Mouse (Mus musculus) macrophage (primary cell): ENCODE results near the gene 1700028P14Rik. TPM values are rescaled to one million over a fixed set of nuclear protein-coding genes. Genes with fewer than 3 reads are reported as not detected.

Source experiments
- H3K27ac ChIP-seq: fragments of 350-480 bp; formaldehyde crosslinking; 2 replicates; pipeline ENCODE4 v1.9.0; 2021
- H3K36me3 ChIP-seq: fragments of 350-480 bp; formaldehyde crosslinking; 2 replicates; pipeline ENCODE4 v1.9.0; 2021; ENCODE audit errors: inconsistent target
- H3K4me3 ChIP-seq: fragments of 350-480 bp; formaldehyde crosslinking; 2 replicates; pipeline ENCODE4 v1.9.0; 2021; ENCODE audit errors: inconsistent target
- H3K79me2 ChIP-seq: fragments of 350-480 bp; formaldehyde crosslinking; 2 replicates; pipeline ENCODE4 v1.9.0; 2021; ENCODE audit errors: inconsistent target
- WGBS: methylation state at CpG from one replicate; pipeline ENCODE4 v1.1.7; 2026; ENCODE audit warnings: inconsistent platforms; ENCODE audit not compliant: missing documents; 5-methylcytosine and 5-hydroxymethylcytosine counted together
- polyA plus RNA-seq: library from polyadenylated mRNA; stranded (reverse); fragments of 250-400 nt; gene quantifications from 3 replicates; pipeline ENCODE4 v1.2.4, GENCODE M21; 2018; ENCODE audit warnings: inconsistent platforms

The 1700028P14Rik gene
- polyA plus RNA-seq, 1 experiment from 2014 or later: not detected

- H3K4me3 ChIP-seq: no peak overlapping the region
- H3K27ac ChIP-seq: no peak overlapping the region
- H3K79me2 ChIP-seq: no peaks in the 10 kb centered on the region
- no peaks in the 10 kb centered on the region for H3K36me3 ChIP-seq
- 86% methylated on average over 2 of the region's 2 CpGs for WGBS
Measured at GRCm38 (mm10) chr19:23553450-23553849, 99.2 kb downstream of the 1700028P14Rik start.

GRCm38 (mm10) chr19:23545604-23546003 is 107.0 kb downstream of the 1700028P14Rik start:
- no peak overlapping the region for H3K27ac ChIP-seq
- H3K79me2 ChIP-seq: no peaks in the 10 kb centered on the region
- no peaks in the 10 kb centered on the region for H3K36me3 ChIP-seq
- H3K4me3 ChIP-seq: no peak overlapping the region

- H3K36me3 ChIP-seq: no peaks in the 10 kb centered on the region
- H3K4me3 ChIP-seq: no peak overlapping the region
- WGBS: 92% methylated on average over 11 of the region's 11 CpGs
- H3K79me2 ChIP-seq: no peaks in the 10 kb centered on the region
- no peak overlapping the region for H3K27ac ChIP-seq
Measured at GRCm38 (mm10) chr19:23543244-23544004, 109.2 kb downstream of the 1700028P14Rik start.

- WGBS: 94% methylated on average over 4 of the region's 4 CpGs
- H3K79me2 ChIP-seq: no peaks in the 10 kb centered on the region
- H3K27ac ChIP-seq: no peak overlapping the region
- H3K36me3 ChIP-seq: no peaks in the 10 kb centered on the region
- H3K4me3 ChIP-seq: no peak overlapping the region
Measured at GRCm38 (mm10) chr19:23542759-23543158, 109.9 kb downstream of the 1700028P14Rik start.

GRCm38 (mm10) chr19:23535700-23536099 is 116.9 kb downstream of the 1700028P14Rik start:
- Histone ChIP-seq H3K27ac (no peak overlapping the region), H3K79me2 (no peaks in the 10 kb centered on the region), H3K4me3 (no peak overlapping the region), H3K36me3 (no peaks in the 10 kb centered on the region)
- WGBS: 8% methylated on average over 2 of the region's 3 CpGs

- WGBS: 84% methylated on average over 4 of the region's 4 CpGs
Measured at GRCm38 (mm10) chr19:23531899-23532298, 120.7 kb downstream of the 1700028P14Rik start.

GRCm38 (mm10) chr19:23523711-23524110 is 128.9 kb downstream of the 1700028P14Rik start:
- Histone ChIP-seq H3K27ac (no peak overlapping the region), H3K4me3 (no peak overlapping the region), H3K36me3 (no peaks in the 10 kb centered on the region), H3K79me2 (no peaks in the 10 kb centered on the region)
- WGBS: 18% methylated on average over 1 of the region's 1 CpGs

More at GRCm38 (mm10) chr19:23531899-23532298, 120.7 kb downstream of the 1700028P14Rik start:
- Histone ChIP-seq H3K36me3 (no peaks in the 10 kb centered on the region), H3K4me3 (no peak overlapping the region), H3K27ac (no peak overlapping the region), H3K79me2 (no peaks in the 10 kb centered on the region)

GRCm38 (mm10) chr19:23521831-23522230 is 130.8 kb downstream of the 1700028P14Rik start:
- Histone ChIP-seq H3K4me3 (no peak overlapping the region), H3K36me3 (no peaks in the 10 kb centered on the region), H3K79me2 (no peaks in the 10 kb centered on the region), H3K27ac (no peak overlapping the region)
- 85% methylated on average over 4 of the region's 4 CpGs for WGBS

GRCm38 (mm10) chr19:23521071-23521470 is 131.5 kb downstream of the 1700028P14Rik start:
- WGBS: 95% methylated on average over 8 of the region's 8 CpGs
- no peak overlapping the region for H3K27ac ChIP-seq
- H3K36me3 ChIP-seq: no peaks in the 10 kb centered on the region
- no peaks in the 10 kb centered on the region for H3K79me2 ChIP-seq
- H3K4me3 ChIP-seq: no peak overlapping the region

GRCm38 (mm10) chr19:23520629-23521028 is 132.0 kb downstream of the 1700028P14Rik start:
- no peak overlapping the region for H3K27ac ChIP-seq
- WGBS: 7% methylated on average over 5 of the region's 5 CpGs
- no peaks in the 10 kb centered on the region for H3K79me2 ChIP-seq
- H3K4me3 ChIP-seq: no peak overlapping the region
- no peaks in the 10 kb centered on the region for H3K36me3 ChIP-seq

- 98% methylated on average over 5 of the region's 5 CpGs for WGBS
- Histone ChIP-seq H3K4me3 (no peak overlapping the region), H3K27ac (no peak overlapping the region), H3K36me3 (no peaks in the 10 kb centered on the region), H3K79me2 (no peaks in the 10 kb centered on the region)
Measured at GRCm38 (mm10) chr19:23518477-23518876, 134.1 kb downstream of the 1700028P14Rik start.

- Histone ChIP-seq H3K27ac (no peak overlapping the region), H3K4me3 (no peak overlapping the region), H3K79me2 (no peaks in the 10 kb centered on the region), H3K36me3 (no peaks in the 10 kb centered on the region)
- 60% methylated on average over 2 of the region's 2 CpGs for WGBS
Measured at GRCm38 (mm10) chr19:23511303-23511702, 141.3 kb downstream of the 1700028P14Rik start.

Other genes starting within 250 kb of the 1700028P14Rik start
- gene Mamdc2, start 204.4 kb downstream of the 1700028P14Rik start, polyA plus RNA-seq: 0.58 to 1.6 TPM (median 0.90 TPM) in 3 replicates
- 1.2 to 3.2 TPM (median 1.4 TPM) in 3 replicates for gene Ptar1, start 34.6 kb upstream of the 1700028P14Rik start, polyA plus RNA-seq
- 5.8 to 14.4 TPM (median 8.7 TPM) in 3 replicates for gene Apba1, start 106.1 kb upstream of the 1700028P14Rik start, polyA plus RNA-seq